Mouse (Mus musculus): ENCODE results near the gene Gm11172. TPM values are rescaled to one million over a fixed set of nuclear protein-coding genes. Genes with fewer than 3 reads are reported as not detected.

Gene Gm11172
- polyA plus RNA-seq, 1 experiment from 2014 or later, result not detected

DNA sequence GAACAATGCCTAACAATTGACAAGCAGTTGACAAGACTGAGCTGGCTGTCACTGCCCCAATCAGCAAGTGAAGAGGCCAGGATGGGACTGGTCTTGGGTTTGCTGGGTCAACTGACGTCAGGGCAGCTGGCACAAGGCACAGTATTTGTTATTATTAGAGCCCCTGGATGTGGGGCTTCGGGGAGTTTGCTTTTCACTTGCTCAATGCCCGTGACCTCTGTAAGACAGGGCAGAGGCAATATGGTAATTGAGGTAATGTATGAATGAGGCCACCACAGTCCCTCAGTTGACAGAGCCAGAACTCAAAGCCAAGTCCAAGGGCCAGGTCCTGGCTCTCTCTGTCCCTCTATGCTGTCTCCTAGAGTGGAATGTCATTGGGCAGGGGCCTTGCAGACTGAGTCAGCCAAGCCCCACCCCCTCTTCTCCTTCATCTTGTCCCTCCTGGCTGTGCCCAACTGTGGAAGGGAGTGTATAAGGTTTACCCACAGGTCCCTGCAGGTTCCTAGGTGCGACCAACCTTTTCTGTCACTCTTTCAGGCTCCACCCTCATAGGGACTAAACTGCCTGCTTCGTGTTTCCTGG lies 35.0 kb upstream of the Gm11172 start:
- H3K9ac ChIP-seq, result no peak overlapping the region
- H3K9me3 ChIP-seq, result no peaks in the 10 kb centered on the region
- H3K4me1 ChIP-seq, result peaks cover 18% of the 10 kb centered on the region
- no peaks in the 10 kb centered on the region for H3K36me3 ChIP-seq
- 68% methylated on average over 5 of the region's 5 CpGs for WGBS
- H3K4me2 ChIP-seq (replicated peaks), result no peak overlapping the region
- no peak overlapping the region for H3K27ac ChIP-seq
- no peak for ATAC-seq (ENCODE audit: insufficient number of reproducible peaks, insufficient read depth, low FRiP score, low TSS enrichment)
- H3K4me3 ChIP-seq, result no peak overlapping the region
- H3K27me3 ChIP-seq, result no peaks in the 10 kb centered on the region

DNA sequence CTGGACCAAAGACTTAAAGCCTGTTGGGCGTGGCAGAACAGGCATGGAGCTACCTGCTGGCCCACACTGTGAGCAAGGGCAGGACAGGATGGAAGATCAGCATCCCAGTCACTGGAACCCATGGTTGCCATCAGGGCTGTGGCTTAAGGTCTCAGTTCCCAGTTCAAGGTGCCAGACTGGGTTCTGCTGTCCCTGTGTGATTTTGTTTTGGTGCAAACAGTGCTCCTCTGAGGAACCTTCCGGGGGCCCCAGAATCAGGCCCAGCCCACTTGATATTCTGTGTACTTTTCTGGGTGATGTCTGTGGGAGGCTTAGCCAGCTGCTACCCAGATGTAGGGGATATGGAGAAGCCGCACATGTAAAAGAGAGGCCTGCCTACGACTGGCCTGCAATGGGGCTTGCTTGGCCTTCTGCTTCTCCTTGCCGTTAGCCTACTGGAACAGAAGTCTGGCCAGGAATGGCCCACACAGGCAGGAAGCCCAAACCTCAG lies 32.0 kb upstream of the Gm11172 start:
- Histone ChIP-seq H3K27me3 (no peaks in the 10 kb centered on the region), H3K4me2 (replicated peaks) (no peak overlapping the region), H3K9ac (no peak overlapping the region), H3K4me1 (peaks cover 30% of the 10 kb centered on the region), H3K36me3 (no peaks in the 10 kb centered on the region), H3K27ac (peak overlapping the region; percentile 66), H3K9me3 (no peaks in the 10 kb centered on the region), H3K4me3 (no peak overlapping the region)
- 60% methylated on average over 5 of the region's 5 CpGs for WGBS
- no peak for ATAC-seq (ENCODE audit: insufficient number of reproducible peaks, insufficient read depth, low FRiP score, low TSS enrichment)

DNA sequence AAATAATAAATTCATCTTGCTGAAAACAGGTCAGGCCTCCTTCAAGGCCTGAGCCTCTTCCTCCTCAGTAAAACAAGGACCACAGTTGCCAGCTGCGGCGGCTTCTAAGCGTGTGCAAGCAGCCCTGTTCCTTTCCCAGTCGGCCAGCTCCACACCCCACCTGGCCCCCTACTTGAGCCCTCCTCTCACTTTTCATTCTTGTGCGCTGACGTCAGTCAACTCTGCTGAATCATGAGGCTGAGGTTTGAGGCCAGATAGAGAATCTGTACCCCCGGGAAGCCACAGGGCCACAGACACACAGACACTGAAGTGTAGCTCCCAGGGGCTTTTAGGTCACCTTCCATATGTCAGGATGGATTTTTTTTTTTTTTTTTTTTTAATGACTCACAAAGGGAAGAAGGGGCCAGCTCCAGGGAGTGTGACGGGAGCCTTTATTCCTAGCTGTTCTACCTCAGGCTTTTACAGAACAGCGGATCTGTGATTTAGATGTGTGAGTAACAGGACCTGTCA lies 30.8 kb upstream of the Gm11172 start:
- Histone ChIP-seq H3K9ac (no peak overlapping the region), H3K9me3 (no peaks in the 10 kb centered on the region), H3K27ac (peak overlapping the region; percentile 78), H3K36me3 (no peaks in the 10 kb centered on the region), H3K27me3 (no peaks in the 10 kb centered on the region), H3K4me2 (replicated peaks) (peak overlapping the region; percentile 98), H3K4me3 (no peak overlapping the region), H3K4me1 (peaks cover 30% of the 10 kb centered on the region)
- 24% methylated on average over 9 of the region's 9 CpGs for WGBS
- no peak for ATAC-seq (ENCODE audit: insufficient number of reproducible peaks, insufficient read depth, low FRiP score, low TSS enrichment)

DNA sequence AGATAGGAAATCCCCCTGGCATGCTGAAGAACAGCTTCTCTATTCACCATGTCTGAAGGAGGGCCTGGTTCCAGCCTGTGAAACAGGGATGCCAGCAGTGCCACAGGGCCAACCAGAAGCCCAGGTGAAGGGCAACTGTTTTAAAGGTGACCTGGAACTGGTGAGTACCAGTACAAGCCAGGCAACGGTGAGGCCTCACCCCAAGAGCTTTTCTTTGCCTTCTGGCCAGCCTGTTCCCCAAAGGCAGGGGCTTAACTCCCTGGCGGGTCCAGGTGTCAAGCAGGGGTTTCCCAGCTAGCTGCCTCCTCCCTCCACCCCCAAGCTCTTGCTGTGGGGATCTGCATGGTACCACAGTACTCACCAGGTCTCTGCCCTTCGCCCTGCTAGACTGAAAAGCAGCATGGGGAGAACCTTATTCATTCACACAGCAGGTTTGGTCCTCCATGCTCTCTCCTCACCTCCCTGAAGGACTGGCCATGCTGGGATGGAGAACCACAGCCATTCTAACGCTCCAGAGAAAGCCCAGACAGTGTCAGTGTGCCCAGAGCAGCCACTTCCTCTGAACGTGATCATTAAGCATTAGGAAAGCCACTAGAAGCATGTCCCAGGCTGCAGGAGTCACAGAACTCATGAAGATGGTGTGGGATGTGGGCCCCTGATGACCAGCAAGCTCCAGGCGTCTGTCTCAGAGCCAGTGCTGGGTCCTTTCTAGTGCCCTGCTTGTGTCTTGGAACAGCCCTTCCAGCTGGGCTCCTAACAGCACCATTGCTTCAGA lies 30.2 kb upstream of the Gm11172 start:
- Histone ChIP-seq H3K27ac (peak overlapping the region; percentile 78), H3K4me2 (replicated peaks) (peak overlapping the region; percentile 98), H3K4me1 (peaks cover 30% of the 10 kb centered on the region), H3K9ac (0 out of 2 replicates have a peak overlapping the region, but pooled peaks have one; percentile 28), H3K36me3 (no peaks in the 10 kb centered on the region), H3K4me3 (peak overlapping the region; percentile 52; the same call in 1 of the 2 replicates), H3K27me3 (no peaks in the 10 kb centered on the region), H3K9me3 (no peaks in the 10 kb centered on the region)
- no peak for ATAC-seq (ENCODE audit: insufficient number of reproducible peaks, insufficient read depth, low FRiP score, low TSS enrichment)
- WGBS, result 41% methylated on average over 6 of the region's 6 CpGs

DNA sequence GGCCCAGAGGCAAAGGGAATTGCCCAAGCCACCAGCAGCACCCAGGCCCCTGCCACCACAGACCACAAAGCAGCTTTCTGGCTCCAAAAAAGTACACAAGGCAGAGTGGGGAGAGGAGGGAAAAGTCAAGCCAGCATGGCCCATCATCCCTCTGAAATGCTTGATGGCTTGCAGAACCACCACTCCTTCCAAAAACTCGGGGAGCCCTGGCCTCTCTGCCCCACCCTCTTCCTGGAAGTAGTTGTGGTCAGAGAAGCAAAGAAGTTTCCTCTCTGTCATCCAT lies 29.6 kb upstream of the Gm11172 start:
- H3K9ac ChIP-seq, result 0 out of 2 replicates have a peak overlapping the region, but pooled peaks have one; percentile 28
- peak overlapping the region; percentile 98 for H3K4me2 ChIP-seq (replicated peaks)
- peak overlapping the region; percentile 52 for H3K4me3 ChIP-seq
- H3K4me1 ChIP-seq, result peaks cover 30% of the 10 kb centered on the region
- no peaks in the 10 kb centered on the region for H3K27me3 ChIP-seq
- no peaks in the 10 kb centered on the region for H3K36me3 ChIP-seq
- peak overlapping the region; percentile 78; the same call in 1 of the 2 replicates for H3K27ac ChIP-seq
- 35% methylated on average over 1 of the region's 1 CpGs for WGBS
- no peaks in the 10 kb centered on the region for H3K9me3 ChIP-seq
- no peak for ATAC-seq (ENCODE audit: insufficient number of reproducible peaks, insufficient read depth, low FRiP score, low TSS enrichment)

DNA sequence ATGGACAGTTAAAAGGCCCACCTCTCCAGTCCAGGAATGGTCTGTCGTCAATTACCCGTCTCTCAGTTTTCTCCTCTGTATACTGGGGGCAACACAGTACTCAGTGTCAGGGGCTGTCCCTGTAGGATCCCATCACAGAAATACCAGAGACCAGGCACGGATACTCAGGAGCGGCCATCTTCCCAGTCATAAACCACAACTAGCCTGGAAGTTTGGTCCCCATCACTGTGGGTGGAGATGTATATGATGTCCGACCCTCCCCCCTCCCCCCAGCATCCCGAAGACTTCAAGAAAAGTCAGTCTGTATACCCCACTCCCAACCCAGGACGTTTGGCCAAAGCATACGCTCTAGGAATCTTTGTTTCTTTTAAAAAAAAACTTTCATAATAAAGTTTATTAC lies 29.3 kb upstream of the Gm11172 start:
- Histone ChIP-seq H3K9me3 (no peaks in the 10 kb centered on the region), H3K4me2 (replicated peaks) (peak overlapping the region; percentile 98), H3K27ac (no peak overlapping the region), H3K27me3 (no peaks in the 10 kb centered on the region), H3K36me3 (no peaks in the 10 kb centered on the region), H3K4me3 (peak overlapping the region; percentile 52), H3K4me1 (peaks cover 30% of the 10 kb centered on the region), H3K9ac (peak overlapping the region; percentile 79; the same call in 1 of the 2 replicates)
- ATAC-seq (ENCODE audit: insufficient number of reproducible peaks, insufficient read depth, low FRiP score, low TSS enrichment), result no peak
- WGBS, result 52% methylated on average over 8 of the region's 8 CpGs

DNA sequence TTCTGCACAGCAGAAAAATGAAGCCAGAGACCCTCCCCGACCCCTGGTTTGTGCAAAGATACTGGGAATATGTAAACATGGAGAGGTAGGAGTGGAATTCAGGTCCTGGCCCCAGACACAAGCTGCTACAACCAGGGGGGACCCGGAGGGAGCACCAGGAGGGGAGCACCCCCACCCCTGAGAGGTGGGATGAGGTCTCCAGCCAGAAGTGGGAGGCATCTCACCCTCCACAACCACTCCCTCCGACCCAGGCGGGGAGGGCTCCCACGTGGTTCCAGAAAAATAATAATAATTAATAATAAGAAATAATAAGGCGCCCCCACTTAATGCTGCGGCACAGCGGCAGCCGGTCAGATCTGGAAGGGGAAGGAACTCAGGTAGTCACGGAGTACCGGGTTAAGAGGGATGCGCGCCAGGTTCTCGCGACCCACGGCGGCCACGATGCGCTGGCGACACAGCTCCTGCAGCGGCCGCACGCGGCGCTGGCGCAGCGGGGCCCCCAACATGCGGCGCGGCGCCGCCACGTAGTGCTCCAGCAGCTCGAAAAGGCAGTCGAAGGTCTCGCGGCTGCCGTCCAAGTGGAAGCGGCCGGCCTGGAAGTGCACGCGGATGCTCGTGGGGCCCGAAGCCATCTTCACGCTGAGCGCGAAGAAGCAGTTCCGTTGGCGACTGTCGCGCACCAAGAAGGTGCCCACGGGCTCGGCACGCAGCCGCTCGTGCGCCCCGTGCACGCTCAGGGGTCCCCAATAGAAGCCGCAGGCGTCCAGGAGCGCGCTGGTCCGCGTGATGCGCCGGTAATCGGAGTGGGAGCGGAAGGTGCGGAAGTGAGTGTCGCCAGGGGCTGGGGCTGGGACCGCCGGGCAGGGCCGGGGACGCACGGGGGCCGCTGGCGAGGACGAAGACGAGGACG lies 28.6 kb upstream of the Gm11172 start:
- 3% methylated on average over 81 of the region's 81 CpGs for WGBS
- peaks cover 30% of the 10 kb centered on the region for H3K4me1 ChIP-seq
- no peak for ATAC-seq (ENCODE audit: insufficient number of reproducible peaks, insufficient read depth, low FRiP score, low TSS enrichment)

DNA sequence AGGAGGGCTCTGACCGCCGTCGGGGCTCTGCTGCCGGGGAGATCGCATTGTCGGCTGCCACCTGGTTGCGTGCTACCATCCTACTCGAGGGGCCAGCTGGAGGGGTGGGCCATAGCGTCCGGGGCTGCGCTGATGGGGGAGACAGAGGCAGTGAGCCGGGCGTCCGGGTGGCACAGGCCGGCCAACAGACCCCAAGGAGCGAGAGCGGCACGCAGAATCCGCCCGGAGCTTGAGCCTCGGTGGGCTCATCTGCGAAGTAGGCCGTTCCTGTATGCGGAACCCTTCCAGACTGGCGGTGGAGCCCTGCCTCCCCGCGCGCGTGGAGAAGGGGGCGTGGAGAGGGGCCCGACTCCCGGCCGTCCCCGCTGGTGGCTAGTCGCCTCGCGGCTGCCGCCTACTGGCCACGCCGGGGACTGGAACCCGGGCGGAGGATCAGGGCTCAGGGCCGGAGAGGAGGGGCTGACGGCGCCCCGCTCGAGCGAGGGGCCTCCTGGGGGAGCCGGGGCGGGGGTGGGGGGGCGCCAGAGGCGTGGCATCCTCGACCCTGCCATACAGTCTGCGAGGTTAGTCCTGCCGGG lies 27.8 kb upstream of the Gm11172 start:
- Histone ChIP-seq H3K36me3 (no peaks in the 10 kb centered on the region), H3K27ac (peak overlapping the region; percentile 98), H3K27me3 (no peaks in the 10 kb centered on the region), H3K4me1 (peaks cover 30% of the 10 kb centered on the region), H3K4me2 (replicated peaks) (peak overlapping the region; percentile 98), H3K9me3 (no peaks in the 10 kb centered on the region), H3K4me3 (peak overlapping the region; percentile 52), H3K9ac (peak overlapping the region; percentile 79)
- under 1% methylated on average over 54 of the region's 55 CpGs for WGBS
- ATAC-seq (ENCODE audit: insufficient number of reproducible peaks, insufficient read depth, low FRiP score, low TSS enrichment), result peak; percentile 86

More for the DNA sequence above, 28.6 kb upstream of the Gm11172 start:
- Histone ChIP-seq H3K9me3 (no peaks in the 10 kb centered on the region), H3K4me3 (peak overlapping the region; percentile 52), H3K27me3 (no peaks in the 10 kb centered on the region), H3K9ac (peak overlapping the region; percentile 79), H3K36me3 (no peaks in the 10 kb centered on the region), H3K27ac (peak overlapping the region; percentile 98), H3K4me2 (replicated peaks) (peak overlapping the region; percentile 98)

DNA sequence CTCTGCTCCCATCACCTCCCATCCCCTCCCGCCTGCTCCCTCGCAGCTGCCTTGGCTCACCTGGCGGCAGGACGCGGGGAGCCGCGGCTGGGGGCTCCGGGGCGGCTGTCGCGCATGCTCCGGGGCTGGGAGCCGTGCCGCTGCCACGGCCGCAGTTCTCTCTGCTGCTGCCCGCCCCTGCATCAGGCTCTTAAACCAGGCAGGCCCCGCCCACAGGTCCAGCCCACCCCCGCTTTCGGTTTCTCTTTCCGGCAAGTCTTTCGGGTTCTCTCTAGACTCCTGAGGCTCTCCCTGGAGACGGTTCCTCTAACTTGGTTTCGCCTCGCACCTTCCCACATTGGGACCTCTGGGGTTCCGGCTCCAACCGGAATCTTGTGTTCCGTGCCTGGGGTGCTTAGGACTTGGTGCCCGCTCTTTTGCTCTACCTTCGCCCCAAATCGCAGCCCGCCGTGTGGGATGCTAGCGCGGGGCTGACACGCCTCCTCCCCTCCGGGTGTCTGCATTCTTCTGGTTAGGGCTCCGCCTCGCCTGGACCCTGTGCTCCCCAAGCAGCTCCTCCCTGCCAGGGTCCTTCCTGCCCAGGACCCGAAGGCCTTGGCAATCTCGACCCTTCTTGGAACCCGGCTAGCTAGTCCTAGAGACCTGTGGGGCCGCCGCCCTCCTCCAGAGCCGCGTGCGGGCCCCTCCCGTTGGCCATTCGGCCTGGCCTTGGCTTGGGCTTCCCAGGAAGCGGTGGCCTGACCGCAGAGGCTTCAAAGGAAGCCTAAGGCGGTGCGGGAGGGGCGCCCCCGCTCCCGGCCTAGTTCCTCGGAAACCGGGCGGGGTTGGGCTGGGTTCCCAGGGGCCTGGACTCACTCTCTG lies 27.1 kb upstream of the Gm11172 start, which contains the start of gene Socs1:
TSS of gene Socs1 (minus strand) at position 166 of the 861 bp plus-strand sequence.
- peak within 1 kb of the TSS; percentile 98 for H3K27ac ChIP-seq
- H3K36me3 ChIP-seq, result no peaks in the 10 kb centered on the region
- H3K9ac ChIP-seq, result peak within 1 kb of the TSS; percentile 79
- ATAC-seq (ENCODE audit: insufficient number of reproducible peaks, insufficient read depth, low FRiP score, low TSS enrichment), result peak; percentile 85
- H3K4me3 ChIP-seq, result peak within 1 kb of the TSS; percentile 52
- no peaks in the 10 kb centered on the region for H3K9me3 ChIP-seq
- peak within 1 kb of the TSS; percentile 98 for H3K4me2 ChIP-seq (replicated peaks)
- under 1% methylated on average over 59 of the region's 59 CpGs for WGBS
- no peaks in the 10 kb centered on the region for H3K27me3 ChIP-seq
- peaks cover 30% of the 10 kb centered on the region for H3K4me1 ChIP-seq

DNA sequence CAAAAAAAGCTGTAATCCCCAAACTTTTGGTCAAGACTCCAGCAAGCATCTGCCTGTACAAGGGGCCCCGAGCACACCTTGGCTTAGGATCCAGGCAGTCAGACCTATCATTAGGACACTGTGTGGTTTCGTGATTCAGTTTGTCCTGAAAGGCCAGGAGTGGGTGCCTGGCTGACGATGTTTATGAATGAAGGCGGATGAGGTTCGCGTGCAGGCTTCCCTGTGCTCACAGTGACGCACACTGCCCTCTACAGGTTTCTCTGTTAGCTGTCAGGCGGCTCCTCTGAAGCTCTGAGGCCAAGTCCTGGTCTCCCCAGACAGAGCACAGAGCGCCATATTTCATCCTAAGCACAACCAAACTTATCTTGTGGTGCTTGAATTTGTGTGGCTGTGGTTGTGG lies 26.4 kb upstream of the Gm11172 start:
- no peaks in the 10 kb centered on the region for H3K9me3 ChIP-seq
- H3K36me3 ChIP-seq, result no peaks in the 10 kb centered on the region
- H3K4me1 ChIP-seq, result peaks cover 25% of the 10 kb centered on the region
- 3% methylated on average over 9 of the region's 9 CpGs for WGBS
- peak overlapping the region; percentile 98 for H3K4me2 ChIP-seq (replicated peaks)
- H3K27ac ChIP-seq, result peak overlapping the region; percentile 98
- H3K4me3 ChIP-seq, result peak overlapping the region; percentile 52
- no peak for ATAC-seq (ENCODE audit: insufficient number of reproducible peaks, insufficient read depth, low FRiP score, low TSS enrichment)
- H3K27me3 ChIP-seq, result no peaks in the 10 kb centered on the region
- peak overlapping the region; percentile 79 for H3K9ac ChIP-seq

All from embryonic facial prominence, embryonic 12.5 days (tissue).